Mouse (Mus musculus) erythroblast, embryonic 14.5 days (primary cell): ENCODE measurements at regions not wholly inside any gene's neighbourhood (a gene's known extent, or its start where the extent isn't known, plus 50 kb on each side); places are given as distances from the start of the nearest gene placed in this dataset.

Source experiments
- GATA1 ChIP-seq: IDR thresholded peaks from 2 replicates; pipeline ENCODE4 v1.6.1; 2012; ENCODE audit warnings: low read length, inconsistent platforms, mixed read lengths
- TAL1 ChIP-seq: IDR thresholded peaks from 3 replicates; pipeline ENCODE4 v1.6.1; 2012; ENCODE audit warnings: low read length, inconsistent platforms, mixed read lengths

- no peak for TF ChIP-seq GATA1
- TF ChIP-seq TAL1, result no peak
Observed at GRCm38 (mm10) chr12:107730940-107731339, 242.5 kb downstream of the 3110018I06Rik start.
